In the genomic region with DNA sequence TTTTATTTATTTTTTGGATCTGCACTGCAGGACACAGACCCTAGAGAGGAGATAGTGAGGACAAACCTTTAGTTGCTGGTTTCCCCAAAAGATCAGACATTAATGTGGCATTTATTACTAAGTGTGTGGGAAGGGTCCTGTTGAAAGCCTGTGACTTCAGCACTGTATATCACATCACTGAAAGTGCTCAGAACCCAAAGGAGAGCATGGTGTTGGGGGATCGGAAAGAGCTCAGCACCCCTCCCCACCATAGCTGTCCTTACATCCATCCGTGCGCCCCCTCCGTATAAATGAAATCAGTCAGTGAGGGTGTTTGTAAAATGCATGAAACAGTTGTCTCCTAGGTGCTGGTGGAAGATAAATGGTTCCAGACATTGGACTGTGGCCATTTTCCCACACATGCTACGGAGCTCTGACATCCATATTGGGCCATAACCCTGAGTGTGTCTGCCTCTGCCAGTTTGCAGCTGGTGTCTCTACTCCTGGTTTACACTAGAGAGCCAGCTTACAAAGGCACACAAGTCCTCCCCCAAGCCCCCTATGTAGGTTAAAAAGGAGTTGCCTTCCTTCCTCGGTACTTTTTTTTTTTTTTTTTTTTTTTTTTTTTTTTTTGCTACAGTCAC, we compare ENCODE assay signal across 11 mouse cellular contexts.
A peak's percentile ranks its signal among the peaks of the same experiment; 100 is the strongest.
DNase-seq lines count a peak whose midpoint lies in the region; ATAC-seq and TF ChIP-seq lines count a peak whose summit lies in the region.
"Had no signal": no experiment of that assay in that cellular context is flagged by ENCODE, and none has a peak within 500 bp of the region (broad histone marks: within the 10 kb centered on the region; RNA-seq: fewer than 3 reads in every experiment).

No protein-coding gene starts in this region.

- H3K36me3 ChIP-seq in midbrain, postnatal 0 days (ENCODE audit: insufficient read depth, low read length), result no peaks in the 10 kb centered on the region
- H3K36me3 ChIP-seq in midbrain, embryonic 15.5 days (replicated peaks), result no peaks in the 10 kb centered on the region
- H3K36me3 ChIP-seq in limb, embryonic 11.5 days (ENCODE audit: control insufficient read depth, insufficient read depth, low read length), result no peaks in the 10 kb centered on the region
- no peaks in the 10 kb centered on the region for H3K36me3 ChIP-seq in stomach, embryonic 16.5 days (ENCODE audit: control insufficient read depth, insufficient read depth, low read length)
- H3K36me3 ChIP-seq: midbrain, embryonic 10.5 days had no signal

- WGBS in midbrain, postnatal 0 days, result 72% methylated on average over 6 of the region's 6 CpGs
- WGBS in midbrain, embryonic 15.5 days, result 80% methylated on average over 6 of the region's 6 CpGs
- 37% methylated on average over 6 of the region's 6 CpGs for WGBS in limb, embryonic 11.5 days
- 37% methylated on average over 6 of the region's 6 CpGs for WGBS in stomach, embryonic 16.5 days

- H3K27ac ChIP-seq in midbrain, postnatal 0 days (ENCODE audit: low read depth, low read length), result no peak overlapping the region
- no peak overlapping the region for H3K27ac ChIP-seq in midbrain, embryonic 15.5 days
- H3K27ac ChIP-seq in limb, embryonic 11.5 days (replicated peaks; ENCODE audit: low read depth, low read length), result peak overlapping the region; percentile 18; the same call in 1 of the 2 replicates
- H3K27ac ChIP-seq in stomach, embryonic 16.5 days (ENCODE audit: low read length), result peak overlapping the region; percentile 95
- H3K27ac ChIP-seq: midbrain, embryonic 10.5 days had no signal

- TF ChIP-seq CTCF in midbrain, postnatal 0 days (IDR thresholded peaks at IDR 0.05), result no peak

- peak; percentile 22 for DNase-seq in gastrocnemius, postnatal 25 days
- no peak for DNase-seq in gastrocnemius, adult 18-20 months (ENCODE audit: low spot score)
- peak; percentile 32 for DNase-seq in midbrain, postnatal 0 days (ENCODE audit: low spot score)
- DNase-seq in limb, embryonic 11.5 days (ENCODE audit: low spot score), result no peak
- no peak for DNase-seq in thymus, postnatal 36 days
- DNase-seq: cerebellum, postnatal 36 days; retina, postnatal 1 day had no signal

- H3K4me3 ChIP-seq in midbrain, postnatal 0 days (ENCODE audit: low read depth, low read length), result no peak overlapping the region
- no peak overlapping the region for H3K4me3 ChIP-seq in midbrain, embryonic 15.5 days
- H3K4me3 ChIP-seq in limb, embryonic 11.5 days (ENCODE audit: low read depth, low read length), result no peak overlapping the region
- peak overlapping the region; percentile 50 for H3K4me3 ChIP-seq in stomach, embryonic 16.5 days (replicated peaks; ENCODE audit: low read length)
- H3K4me3 ChIP-seq: midbrain, embryonic 10.5 days had no signal

- H3K27me3 ChIP-seq in midbrain, postnatal 0 days (ENCODE audit: insufficient read depth, low read length), result no peaks in the 10 kb centered on the region
- no peaks in the 10 kb centered on the region for H3K27me3 ChIP-seq in midbrain, embryonic 15.5 days (replicated peaks)
- H3K27me3 ChIP-seq in limb, embryonic 11.5 days (ENCODE audit: control insufficient read depth, insufficient read depth, low read length), result no peaks in the 10 kb centered on the region
- no peaks in the 10 kb centered on the region for H3K27me3 ChIP-seq in stomach, embryonic 16.5 days (ENCODE audit: control insufficient read depth, insufficient read depth, low read length)

- H3K9me3 ChIP-seq in midbrain, postnatal 0 days (ENCODE audit: low read length), result no peaks in the 10 kb centered on the region
- H3K9me3 ChIP-seq in midbrain, embryonic 15.5 days, result no peaks in the 10 kb centered on the region
- H3K9me3 ChIP-seq in limb, embryonic 11.5 days (ENCODE audit: control insufficient read depth, low read length), result no peaks in the 10 kb centered on the region
- H3K9me3 ChIP-seq in stomach, embryonic 16.5 days (replicated peaks; ENCODE audit: control insufficient read depth, low read length), result no peaks in the 10 kb centered on the region
- H3K9me3 ChIP-seq: midbrain, embryonic 10.5 days had no signal

- H3K4me1 ChIP-seq in midbrain, postnatal 0 days (ENCODE audit: insufficient read depth, low read length), result no peaks in the 10 kb centered on the region
- no peaks in the 10 kb centered on the region for H3K4me1 ChIP-seq in midbrain, embryonic 15.5 days
- H3K4me1 ChIP-seq in limb, embryonic 11.5 days (ENCODE audit: control insufficient read depth, insufficient read depth, low read length), result peaks cover 11% of the 10 kb centered on the region; the same call in 1 of the 2 replicates
- 0 out of 2 replicates have a peak, but pooled peaks cover 2% of the 10 kb centered on the region for H3K4me1 ChIP-seq in stomach, embryonic 16.5 days (ENCODE audit: control insufficient read depth, insufficient read depth, low read length)
- H3K4me1 ChIP-seq: midbrain, embryonic 10.5 days had no signal

- ATAC-seq in midbrain, postnatal 0 days (ENCODE audit: low FRiP score), result no peak
- no peak for ATAC-seq in midbrain, embryonic 15.5 days (replicated peaks)
- ATAC-seq in limb, embryonic 11.5 days (ENCODE audit: insufficient number of reproducible peaks, low FRiP score, low TSS enrichment, low read depth), result peak; percentile 59; the same call in 1 of the 2 replicates
- ATAC-seq in stomach, embryonic 16.5 days (ENCODE audit: insufficient read depth, low FRiP score), result peak; percentile 82
- ATAC-seq in monocyte, adult 5-6 weeks (replicated peaks; ENCODE audit: insufficient number of reproducible peaks, low FRiP score, low TSS enrichment, poor library complexity, severe bottlenecking), result no peak; the same call in 1 of the 2 replicates

- no peak overlapping the region for H3K9ac ChIP-seq in midbrain, postnatal 0 days (replicated peaks; ENCODE audit: low read length, poor library complexity, severe bottlenecking)
- no peak overlapping the region for H3K9ac ChIP-seq in midbrain, embryonic 15.5 days
- H3K9ac ChIP-seq in limb, embryonic 11.5 days (ENCODE audit: low read length), result no peak overlapping the region
- peak overlapping the region; percentile 62 for H3K9ac ChIP-seq in stomach, embryonic 16.5 days (ENCODE audit: low read length)

- no peak overlapping the region for H3K4me2 ChIP-seq in midbrain, postnatal 0 days (ENCODE audit: low read depth, low read length, poor library complexity, severe bottlenecking)
- no peak overlapping the region for H3K4me2 ChIP-seq in midbrain, embryonic 15.5 days
- peak overlapping the region; percentile 18; the same call in 1 of the 2 replicates for H3K4me2 ChIP-seq in limb, embryonic 11.5 days (ENCODE audit: low read depth, severe bottlenecking)
- peak overlapping the region; percentile 59 for H3K4me2 ChIP-seq in stomach, embryonic 16.5 days (ENCODE audit: low read depth, low read length)

Comparison
In these comparisons a context has a peak if more than half of its experiments do, and no peak if none do; other contexts are left out.
1. DNase-seq: peak in gastrocnemius, postnatal 25 days (single experiment) and midbrain, postnatal 0 days (single experiment); none in gastrocnemius, adult 18-20 months (single experiment), limb, embryonic 11.5 days (single experiment) and thymus, postnatal 36 days (0 of 2).
2. ATAC-seq: peak in limb, embryonic 11.5 days (single experiment) and stomach, embryonic 16.5 days (single experiment); none in midbrain, postnatal 0 days (single experiment), midbrain, embryonic 15.5 days (single experiment) and monocyte, adult 5-6 weeks (single experiment).
3. H3K27ac ChIP-seq: peak in limb, embryonic 11.5 days (single experiment) and stomach, embryonic 16.5 days (single experiment); none in midbrain, postnatal 0 days (single experiment) and midbrain, embryonic 15.5 days (single experiment).
4. H3K4me2 ChIP-seq: peak in limb, embryonic 11.5 days (single experiment) and stomach, embryonic 16.5 days (single experiment); none in midbrain, postnatal 0 days (single experiment) and midbrain, embryonic 15.5 days (single experiment).